Mouse (Mus musculus) 3134 (cell line): Measurements from ENCODE around the gene Acer1.
A peak's percentile ranks its signal among the peaks of the same experiment; 100 is the strongest.

ENCODE experiments used
- DNase-seq: peaks from one replicate; pipeline ENCODE4 v3.0.0-alpha.2; 2011; ENCODE audit warnings: low spot score; ENCODE audit not compliant: insufficient read length; ENCODE audit errors: extremely low read depth

Acer1 gene

DNA sequence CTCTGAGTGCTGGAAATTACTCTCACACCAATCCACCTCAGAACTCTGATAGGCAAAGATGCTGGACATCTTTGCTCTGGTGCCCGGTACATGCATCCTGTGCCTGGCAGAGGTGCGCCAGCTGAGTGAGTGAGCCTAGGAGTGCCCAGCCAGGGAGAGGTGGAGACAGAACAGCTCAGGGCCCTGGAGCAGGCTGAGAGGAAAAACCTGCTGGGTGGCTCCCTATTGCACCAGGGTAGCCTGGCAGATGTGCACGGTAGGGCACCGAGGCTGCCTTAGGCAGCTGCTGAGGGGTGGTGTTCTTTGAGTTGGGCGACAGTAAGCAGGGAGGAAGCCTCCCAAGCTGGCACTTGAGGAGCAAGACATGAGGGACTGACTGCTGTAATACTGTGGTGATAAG, at the start of gene Acer1:
Gene Acer1, minus strand, starts transcription at position 114 of the 400 bp plus-strand sequence.
- DNase-seq = no peak

GRCm38 (mm10) chr17:57030931-57031660, 49.2 kb upstream of the Acer1 start, which contains the start of gene Khsrp:
Gene Khsrp (minus strand): TSS chr17:57031522.
- DNase-seq = no peak

DNA sequence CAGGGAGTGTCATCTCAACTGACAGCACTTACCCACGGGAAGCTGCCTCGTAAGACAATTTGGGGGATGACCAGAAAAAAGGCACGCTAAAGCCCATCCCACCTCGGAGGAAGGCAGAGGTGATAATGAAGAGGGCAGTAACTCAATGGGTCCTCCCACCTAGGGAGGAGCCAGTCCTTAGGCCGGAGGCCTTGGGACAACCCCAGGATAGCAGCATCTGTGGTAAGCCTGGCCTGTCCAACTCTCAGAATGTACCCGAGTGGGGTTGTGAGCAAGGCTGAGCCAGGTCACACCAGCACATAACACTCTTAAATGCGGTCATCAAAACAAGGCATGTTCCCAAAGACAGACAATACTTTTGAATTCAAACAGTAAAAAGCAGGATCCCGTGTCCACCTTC, 47.8 kb upstream of the Acer1 start:
- no peak for DNase-seq

DNA sequence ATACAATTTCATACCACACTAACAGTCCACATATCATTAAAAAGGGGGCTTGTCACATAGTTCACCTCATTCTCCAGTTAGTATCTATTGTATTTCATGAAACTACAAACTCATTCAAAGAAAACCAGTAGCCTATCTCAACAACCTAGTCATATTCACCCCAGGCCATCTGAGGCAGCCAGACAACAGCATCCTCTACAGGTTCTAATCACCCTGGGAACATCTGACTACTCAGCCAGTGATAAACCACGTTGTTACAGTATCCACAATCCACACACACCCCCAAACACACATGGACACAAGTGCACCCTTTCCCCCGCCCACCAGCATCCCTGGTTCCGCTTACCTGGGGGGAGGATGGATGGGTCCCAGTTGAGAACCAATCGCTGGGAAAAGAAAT, 45.5 kb upstream of the Acer1 start:
- DNase-seq = no peak

DNA sequence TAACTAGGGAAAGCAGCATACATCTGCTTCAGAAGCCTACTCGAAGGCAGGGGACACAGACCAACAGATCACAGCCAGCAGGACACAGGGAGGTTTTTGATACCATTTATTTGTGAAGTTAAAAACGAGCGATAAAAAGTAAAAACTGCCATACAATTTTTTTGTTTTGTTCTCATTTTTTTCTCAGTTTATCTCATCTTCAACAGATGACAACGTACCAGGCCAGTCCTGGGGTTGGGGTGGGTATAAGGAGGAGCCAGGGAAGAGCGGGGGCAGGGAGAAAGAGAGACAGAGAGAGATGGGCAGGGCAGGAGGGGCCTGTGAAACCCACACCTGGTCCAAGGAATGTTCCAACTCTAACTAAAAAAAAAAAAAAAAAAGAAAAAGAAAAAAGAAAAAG, 39.0 kb upstream of the Acer1 start:
- DNase-seq = no peak

DNA sequence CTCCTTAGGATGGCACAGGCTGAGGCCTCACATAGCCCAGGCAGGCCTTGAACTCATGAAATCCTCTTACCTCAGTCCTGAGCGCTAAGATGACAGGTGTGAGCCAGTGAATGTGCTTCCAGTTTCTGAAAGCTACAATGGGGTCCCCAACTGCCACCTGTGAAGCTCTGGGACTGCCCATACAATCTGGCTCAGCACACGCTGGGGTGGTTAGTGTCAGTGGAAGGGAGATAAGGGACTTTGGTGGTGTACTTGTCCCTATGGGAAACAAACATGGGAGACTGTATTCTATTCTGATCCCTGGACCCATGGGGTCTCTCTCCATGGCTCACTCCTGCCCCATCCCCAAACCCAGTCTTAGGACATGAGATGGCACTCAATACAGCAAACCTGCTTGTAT, 37.8 kb upstream of the Acer1 start:
- DNase-seq = no peak

GRCm38 (mm10) chr17:57012245-57012795, 30.4 kb upstream of the Acer1 start:
- no peak for DNase-seq

- DNase-seq = peak; percentile 98
Observed at GRCm38 (mm10) chr17:57011236-57012141, 29.6 kb upstream of the Acer1 start, which contains the start of the genes Gtf2f1 and Gm17949. Gene Gtf2f1 (minus strand): TSS chr17:57011288. Gene Gm17949 (plus strand): TSS chr17:57011469.

DNA sequence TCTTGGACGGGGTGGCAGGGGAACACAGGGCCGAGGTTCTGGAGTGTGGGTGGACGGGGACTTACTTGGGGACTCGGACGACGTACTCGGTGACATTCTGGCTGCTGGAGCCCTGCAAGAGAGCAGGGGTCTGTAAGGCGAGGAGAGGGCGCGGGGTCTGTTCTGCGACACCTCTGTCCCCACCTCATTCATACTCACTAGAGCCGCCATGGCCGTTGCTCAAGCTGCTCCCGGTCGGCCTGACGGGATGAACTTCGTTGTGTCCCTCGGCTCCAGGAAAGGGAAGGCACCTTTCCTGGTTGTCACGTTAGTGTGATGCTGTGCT, 28.9 kb upstream of the Acer1 start:
- DNase-seq = no peak

DNA sequence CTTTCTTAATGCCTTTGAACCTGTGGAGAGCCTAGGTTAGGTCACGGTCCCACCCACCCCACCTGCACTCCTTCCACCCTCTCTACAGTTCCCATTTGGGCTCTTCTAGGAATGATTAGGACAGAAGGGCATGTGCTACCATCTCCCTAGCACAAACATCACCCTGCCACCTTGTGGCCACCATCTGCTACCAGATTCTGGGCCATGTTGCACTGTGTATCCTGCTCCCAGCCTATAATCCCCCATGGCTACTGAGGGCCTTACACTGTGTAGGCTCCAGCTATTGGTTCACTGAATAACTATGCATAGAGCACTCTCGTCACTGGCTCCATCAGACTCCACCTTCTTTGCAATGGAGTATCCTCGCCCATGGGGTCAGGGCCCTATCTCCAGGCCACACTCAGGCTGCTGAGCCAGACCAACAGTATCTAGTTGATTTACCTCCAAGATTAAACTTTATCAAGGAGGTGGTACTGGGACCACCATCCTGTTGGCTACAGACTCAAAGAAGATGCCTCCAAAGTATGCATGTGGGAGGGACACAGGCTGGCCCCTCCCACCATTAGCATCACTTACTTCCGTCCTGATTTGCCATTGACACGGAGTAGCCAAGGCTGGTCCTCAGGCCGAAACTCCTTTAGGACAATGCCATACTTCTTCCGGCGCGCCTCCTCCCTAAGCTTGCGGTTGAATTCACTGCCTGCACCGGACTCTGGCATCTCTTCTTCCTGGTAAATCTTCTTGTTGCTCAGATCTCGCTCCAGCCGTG, 25.4 kb upstream of the Acer1 start:
- DNase-seq = no peak

- no peak for DNase-seq
Observed at GRCm38 (mm10) chr17:57003994-57004393, 22.1 kb upstream of the Acer1 start.

DNA sequence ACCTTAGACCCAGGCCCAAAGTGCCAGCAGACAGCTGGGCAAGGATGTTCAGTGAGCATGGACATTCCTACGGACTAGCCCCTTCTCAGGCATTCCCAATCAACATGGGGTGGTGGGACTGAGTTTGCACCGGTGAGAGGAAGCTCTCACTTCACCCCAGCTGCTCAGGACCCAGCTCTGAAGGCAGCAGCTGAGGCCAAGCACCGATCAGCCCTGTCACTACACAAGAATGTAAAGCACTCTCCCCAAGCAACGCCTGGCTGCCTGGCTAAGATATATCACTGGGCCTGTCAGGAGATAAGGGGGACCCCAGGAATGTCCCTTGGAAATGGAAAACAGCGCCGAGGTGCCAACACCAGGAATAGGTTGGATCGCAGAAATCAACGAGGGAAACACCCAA, 19.3 kb upstream of the Acer1 start:
- no peak for DNase-seq

DNA sequence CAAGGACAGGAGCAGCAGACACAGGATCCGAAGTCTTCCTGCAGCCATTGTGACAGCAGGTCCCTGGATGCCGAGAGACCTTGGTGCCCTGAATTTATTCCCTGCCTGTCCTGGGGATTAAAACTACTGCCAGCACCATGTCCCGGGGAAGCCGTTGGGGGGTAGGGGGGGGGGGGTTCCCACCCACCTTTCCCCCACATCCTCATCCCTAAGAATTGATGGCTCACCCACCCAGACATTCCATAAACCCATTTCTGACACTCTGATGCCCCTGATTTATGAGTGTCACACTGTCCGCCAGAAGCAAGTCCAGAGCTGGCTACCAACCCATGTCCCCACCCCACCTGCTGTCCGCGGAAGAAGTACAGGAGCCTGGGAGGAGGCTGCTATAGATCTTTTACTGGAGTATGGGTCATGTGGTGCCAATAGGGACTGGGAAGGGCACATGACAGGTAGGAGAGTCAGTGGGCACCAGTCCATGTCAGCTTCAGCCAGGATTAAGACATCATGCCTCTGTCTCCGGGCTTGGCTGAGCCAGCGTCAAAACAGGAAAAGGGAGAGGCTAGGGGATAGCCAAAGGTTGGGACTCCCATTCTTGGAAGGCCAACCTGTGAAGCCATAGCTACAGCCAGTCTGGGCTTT, 18.2 kb upstream of the Acer1 start, which contains the start of gene Pspn:
Gene Pspn, minus strand, starts transcription at position 51 of the 642 bp plus-strand sequence.
- DNase-seq = no peak

DNA sequence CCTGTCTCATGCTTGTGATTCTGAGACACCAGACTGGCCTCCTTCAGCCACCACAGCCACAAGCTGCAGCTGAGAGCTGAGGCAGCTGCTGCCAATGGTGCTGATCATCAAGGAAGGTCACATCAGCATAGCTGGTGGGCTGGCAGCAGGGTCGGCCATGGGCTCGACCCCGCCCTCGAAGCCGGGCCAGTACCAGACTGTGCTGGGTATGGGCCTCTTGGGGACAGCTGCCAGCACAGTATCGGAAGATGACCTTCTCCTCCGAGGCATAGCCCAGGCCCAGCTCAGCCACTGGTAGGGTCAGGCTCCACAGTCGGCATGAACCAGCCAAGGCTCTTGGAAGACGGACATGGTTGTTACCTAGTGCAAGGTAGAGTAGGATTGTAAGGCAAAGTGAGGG, 17.5 kb upstream of the Acer1 start:
- no peak for DNase-seq

DNA sequence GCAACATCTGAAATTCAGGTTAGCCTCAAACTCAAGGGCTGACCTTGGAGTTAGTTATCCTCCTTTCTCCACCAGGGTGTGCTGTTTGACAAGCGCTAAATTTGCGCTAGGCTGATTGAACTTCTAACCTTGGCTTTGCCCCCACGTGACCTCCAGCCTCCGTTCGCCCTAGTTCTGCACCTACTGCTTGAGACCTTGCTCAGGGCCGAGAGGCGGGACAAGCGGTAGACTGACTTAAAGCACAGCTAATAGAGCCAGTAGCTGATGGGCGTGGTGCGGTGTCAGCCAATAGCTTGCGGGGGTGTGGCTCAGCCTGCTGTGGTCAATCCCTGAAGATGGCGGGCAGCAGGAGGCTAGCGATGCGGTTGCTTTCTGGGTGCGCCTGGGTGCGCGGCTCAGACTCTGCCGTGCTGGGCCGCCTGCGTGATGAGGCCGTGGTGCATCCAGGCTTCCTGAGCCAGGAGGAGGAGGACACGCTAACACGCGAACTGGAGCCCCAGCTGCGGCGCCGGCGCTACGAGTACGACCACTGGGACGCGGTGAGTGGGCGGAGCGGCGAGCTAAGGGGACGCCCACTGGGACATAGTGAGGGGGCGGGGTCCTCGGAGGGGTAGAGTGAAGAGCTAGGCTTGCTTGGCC, 15.2 kb upstream of the Acer1 start, which contains the start of gene Alkbh7:
Gene Alkbh7, plus strand, starts transcription at position 311 of the 639 bp plus-strand sequence.
- peak; percentile 97 for DNase-seq

DNA sequence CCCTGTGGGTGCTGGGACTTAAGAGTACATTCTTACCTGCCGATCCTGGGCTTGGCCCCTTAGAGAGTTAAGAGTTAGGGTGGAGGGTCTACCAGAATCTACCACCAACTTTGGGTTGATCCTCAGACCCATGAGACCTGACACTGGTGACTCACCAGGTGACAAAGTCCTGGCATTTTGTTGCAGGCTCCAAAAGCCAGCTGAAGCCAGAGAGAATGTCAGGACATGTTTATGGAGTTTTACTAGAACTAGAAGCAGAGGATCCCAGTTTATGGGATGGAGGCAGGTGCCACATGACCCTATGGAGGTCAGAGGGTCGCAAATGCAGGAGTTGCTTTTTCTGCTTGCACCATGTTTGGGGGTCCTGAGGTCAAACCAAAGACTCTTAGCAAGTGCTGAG, 14.6 kb upstream of the Acer1 start:
- DNase-seq = no peak

DNA sequence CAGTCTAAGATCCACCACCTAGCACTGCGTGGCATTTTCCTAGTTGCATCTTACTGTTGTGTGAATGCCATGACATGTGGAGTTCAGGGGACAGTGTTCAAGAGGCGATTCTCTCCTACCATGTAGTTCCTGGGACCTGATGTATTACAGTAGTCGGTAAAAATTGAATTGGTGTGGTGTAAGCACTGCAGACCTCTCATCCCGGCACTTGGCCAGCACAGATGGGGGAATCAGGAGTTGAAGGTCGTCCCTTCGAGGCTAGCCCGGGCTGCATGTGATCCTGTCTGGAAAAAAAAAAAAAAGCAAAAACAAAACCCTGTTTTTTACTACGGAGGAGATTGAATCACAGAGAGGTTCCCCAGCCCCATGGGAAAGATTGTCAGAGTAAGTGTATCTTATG, 13.1 kb upstream of the Acer1 start:
- no peak for DNase-seq

DNA sequence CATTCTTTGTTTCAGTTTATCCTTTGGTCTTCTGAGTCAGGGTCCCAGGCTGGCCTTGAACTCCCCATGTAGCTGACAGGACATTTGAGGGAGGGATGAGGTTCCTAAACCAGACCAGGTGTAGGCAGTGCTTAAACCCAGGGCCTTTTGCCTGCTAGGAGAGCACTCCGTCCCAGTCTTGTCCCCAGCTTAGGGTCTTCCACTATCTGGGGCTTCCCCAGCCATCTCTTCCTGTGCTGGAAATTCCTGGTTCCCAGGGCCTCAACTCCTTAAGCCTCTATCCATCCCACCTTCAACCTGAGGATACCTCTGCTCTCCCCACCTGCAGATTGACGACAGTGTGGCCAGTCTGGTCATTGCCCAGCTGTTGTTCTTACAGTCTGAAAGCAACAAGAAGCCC, 9.0 kb upstream of the Acer1 start:
- no peak for DNase-seq

- peak; percentile 97 for DNase-seq
Observed at GRCm38 (mm10) chr17:56990115-56990746, 8.3 kb upstream of the Acer1 start, which contains the start of gene Clpp. Gene Clpp (plus strand): TSS chr17:56990305.
